Mouse (Mus musculus) hematopoietic stem cell, adult 5-6 weeks (primary cell): ENCODE measurements at regions not wholly inside any gene's neighbourhood (a gene's known extent, or its start where the extent isn't known, plus 50 kb on each side); places are given as distances from the start of the nearest gene placed in this dataset.

Source experiments
- ATAC-seq, 2 experiments: fragments of 125-278 bp in 1 of 2; replicated peaks in 1 of 2; 2 replicates each; pipeline ENCODE4 v1.8.0; 2016 to 2017; ENCODE audit warnings: inconsistent platforms in 2 of 2, mild to moderate bottlenecking in 2 of 2, moderate number of reproducible peaks in 2 of 2, low read depth in 1 of 2, moderate TSS enrichment in 1 of 2; ENCODE audit not compliant: low FRiP score in 2 of 2, poor library complexity in 2 of 2, severe bottlenecking in 2 of 2, insufficient read depth in 1 of 2, low TSS enrichment in 1 of 2

DNA sequence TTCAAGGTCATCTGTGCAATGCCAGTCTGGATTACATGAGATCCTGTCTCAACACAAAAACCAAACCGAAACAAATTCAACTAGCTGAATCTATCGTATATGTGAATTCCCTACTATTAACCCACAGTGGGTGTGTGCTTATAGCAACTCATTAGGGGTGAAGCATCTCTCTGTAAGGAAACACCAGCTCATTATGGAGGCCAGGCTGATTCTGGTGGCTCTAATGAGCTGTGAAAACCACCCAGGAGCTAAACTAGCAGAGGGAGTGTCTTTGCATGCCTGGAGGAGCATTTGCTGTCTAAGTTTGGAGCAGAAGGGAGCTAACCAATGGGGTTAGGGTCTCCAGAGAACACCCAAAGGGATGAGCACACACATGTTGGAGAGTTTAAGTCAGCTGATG lies 54.1 kb upstream of the Adamts2 start:
- ATAC-seq = no peak

DNA sequence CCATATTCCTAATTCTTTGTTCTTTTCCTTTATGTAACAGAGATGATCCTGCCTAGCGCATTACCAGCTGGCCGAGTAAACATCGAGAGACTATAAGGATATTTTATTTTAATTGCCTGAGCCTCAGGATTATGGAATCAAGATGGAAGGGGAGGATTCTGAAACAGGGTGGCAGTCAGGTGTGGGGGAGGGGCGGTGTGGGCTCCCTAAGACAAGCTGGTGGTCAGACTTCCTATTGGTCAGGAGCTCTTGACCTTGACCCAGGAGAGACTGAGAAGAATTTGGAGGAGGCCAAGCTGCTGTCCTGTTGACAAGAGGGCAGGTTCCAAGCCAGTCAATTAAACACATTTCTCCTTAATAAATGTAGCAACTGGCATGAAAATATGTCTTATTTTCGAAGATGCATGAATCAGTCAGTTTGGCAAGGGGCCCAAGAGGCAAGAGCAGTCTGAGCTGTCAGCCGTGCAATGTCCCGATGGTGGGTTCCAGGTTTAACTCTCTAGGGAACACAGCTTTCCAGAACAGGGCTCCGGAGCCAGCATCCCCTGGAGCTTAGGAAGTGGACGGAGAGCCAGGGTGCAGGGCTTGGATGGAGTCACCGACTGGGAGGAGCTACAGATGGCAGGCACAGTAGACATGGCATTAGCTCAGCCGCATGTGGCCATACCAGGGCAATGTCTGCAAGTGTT lies 55.3 kb upstream of the Adamts2 start:
- ATAC-seq = no peak

DNA sequence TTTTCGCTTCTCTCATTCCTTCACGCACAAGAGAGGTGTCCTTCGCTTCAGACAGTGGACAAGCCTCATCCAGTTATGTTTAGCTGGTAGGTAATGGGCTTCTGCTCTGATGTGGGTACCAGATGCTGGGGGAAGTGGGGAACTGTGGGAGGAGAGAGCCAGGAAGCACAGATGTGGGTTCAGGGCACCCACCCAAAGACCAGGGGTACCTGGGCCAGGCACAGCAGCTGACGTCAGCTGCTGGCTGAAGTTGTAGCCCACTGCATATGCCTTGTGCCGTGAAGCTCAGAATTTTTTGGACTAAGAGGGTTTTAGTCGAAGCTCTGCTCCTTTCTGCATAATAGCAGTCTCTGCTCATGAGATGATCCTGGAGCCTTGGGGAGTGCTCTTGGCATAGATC lies 56.5 kb upstream of the Adamts2 start:
- no peak for ATAC-seq

DNA sequence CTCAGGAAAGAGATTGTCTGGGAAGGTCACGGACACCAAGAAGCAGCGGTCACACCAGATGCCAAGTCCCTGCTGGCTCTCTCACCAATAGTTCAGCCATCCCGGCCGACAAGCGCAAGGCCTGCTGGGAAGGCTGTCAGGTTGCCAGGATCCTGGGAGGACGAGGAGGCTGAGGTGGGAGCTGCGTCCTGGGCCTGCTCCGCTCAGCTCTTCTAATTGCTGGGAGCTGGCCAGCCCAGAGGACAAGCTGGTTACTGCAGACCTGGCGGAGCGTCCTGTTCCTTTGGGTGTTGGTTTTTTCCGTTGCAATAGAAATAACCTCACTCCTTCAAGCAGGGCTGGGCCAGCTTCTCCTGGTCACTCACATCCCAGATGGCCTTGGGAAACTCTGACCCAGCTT lies 61.7 kb upstream of the Adamts2 start:
- ATAC-seq = no peak

DNA sequence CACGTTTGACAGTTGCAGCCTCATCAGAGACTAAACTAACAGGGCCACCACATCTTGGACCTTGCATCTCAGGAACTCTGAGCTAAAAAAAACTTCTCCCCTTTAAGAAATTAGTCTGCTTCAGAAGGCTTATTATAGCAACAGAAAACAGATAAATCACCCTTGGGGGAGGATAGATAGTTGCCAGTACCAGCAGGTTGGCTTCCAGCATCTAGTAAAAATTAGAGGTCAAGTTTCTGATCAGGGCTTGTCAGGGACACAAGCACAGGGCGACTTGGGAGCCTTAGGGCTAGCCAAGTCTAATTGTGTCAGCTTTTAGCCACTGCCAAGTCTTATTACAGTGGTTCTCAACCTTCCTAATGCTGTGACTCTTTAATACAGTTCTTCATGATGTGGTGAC lies 67.6 kb upstream of the Adamts2 start:
- no peak for ATAC-seq

DNA sequence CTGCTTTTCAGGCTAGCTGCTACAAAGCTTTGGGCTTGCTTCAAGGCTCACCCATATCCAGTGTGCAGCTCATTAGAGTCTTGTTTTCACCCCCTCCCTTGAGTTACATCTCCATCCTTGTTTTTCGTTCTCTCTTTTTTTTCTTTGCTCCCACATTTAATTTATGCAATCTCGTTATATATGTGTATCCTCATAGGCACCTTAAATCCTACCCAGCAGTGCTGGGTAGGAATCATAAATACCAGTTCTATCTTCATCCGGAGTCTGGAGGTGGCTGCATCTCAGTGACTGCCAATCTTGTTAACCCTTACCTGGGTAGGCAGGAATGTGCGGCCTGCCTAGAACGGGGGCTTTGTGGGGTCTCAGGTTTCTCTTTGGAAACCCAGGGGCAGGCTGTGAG lies 74.0 kb upstream of the Adamts2 start:
- no peak for ATAC-seq

DNA sequence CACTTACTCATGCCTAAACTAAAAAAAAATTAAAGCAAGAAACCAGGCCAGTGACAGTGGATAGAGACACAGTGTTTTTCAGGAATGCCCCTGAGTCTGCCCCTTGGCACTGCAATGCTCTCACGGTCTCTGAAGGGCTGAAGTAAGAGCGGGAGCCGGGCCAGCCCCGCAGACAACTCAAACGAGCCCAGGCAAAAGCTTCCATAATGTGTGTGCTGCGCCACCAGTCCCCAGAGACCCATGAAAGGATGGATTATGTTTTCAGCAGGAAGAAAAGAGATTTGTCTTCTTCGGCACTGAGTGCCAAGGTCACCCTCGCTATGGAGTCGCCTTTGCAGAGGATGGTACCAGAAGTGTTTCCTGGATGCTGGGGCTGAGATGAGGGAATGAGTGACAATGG lies 81.7 kb upstream of the Adamts2 start:
- no peak for ATAC-seq

DNA sequence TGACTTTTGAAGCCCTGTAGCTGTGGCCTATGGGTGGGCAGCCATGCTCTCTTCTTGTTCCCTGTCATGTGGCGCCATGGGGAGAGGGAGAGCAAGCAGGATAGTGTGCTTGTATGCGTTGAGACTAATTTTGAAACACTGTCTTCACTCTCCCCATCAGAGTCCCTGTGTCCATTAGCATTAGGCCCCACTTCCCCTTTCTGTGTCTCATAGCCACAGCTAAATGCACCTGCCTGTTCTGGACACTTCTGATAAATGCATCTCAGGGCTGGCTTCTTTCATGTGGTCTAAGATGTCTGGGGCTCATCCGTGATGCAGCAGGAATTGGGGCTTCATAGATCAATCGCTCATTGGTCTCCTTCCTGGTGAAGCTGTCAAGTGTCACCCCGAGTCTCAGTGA lies 77.0 kb upstream of the Rufy1 start:
- peak; percentile 42 to 49; a peak in 2 of 4 replicates for ATAC-seq

DNA sequence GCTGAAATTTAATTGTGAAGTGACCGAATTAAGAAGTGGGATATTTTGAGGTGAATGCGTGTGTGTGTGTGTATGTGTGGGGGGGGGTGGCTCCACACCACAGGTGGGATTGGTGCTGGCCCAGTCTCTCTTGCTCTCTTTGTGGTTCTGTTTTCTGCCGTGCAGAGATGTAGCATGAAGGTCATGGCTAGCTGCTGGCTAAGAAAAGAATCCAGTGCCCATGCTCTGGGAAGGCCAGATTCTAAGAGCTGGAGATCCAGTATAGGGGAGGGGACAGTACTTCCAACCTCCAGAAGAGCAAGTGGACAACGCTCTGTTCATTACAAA lies 76.5 kb upstream of the Rufy1 start:
- no peak for ATAC-seq

DNA sequence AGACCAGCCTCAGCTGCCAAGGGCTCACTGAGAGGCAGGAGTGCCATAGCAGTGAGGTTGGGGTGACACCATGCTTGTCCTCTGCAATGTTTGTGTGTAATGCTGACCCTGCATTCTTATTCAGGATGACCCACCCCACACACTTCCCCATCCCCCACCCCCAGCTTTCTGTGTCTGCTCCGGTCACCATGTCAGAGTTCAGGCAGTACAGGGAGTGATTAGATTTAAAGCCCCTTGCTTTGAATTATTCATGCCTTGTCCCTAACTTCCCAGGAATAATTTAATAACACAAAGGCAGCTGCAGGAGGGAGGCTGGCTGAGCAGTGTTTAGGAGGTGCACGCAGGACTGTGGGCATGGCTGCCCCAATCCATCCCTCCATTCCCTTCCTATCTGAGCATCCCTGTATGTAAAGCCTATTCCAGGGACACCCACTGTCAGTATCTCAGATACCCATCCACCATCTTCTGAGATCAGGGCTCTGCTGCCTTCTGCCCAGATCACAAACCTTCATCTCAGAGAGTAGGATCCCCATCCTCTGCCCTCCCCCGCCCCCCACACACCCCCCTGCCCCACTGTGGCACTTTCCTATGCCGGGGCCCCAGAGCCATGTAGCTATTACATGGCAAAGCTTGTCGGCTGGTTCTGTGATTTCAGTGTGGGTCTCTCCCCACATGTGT lies 76.0 kb upstream of the Rufy1 start:
- ATAC-seq = no peak

DNA sequence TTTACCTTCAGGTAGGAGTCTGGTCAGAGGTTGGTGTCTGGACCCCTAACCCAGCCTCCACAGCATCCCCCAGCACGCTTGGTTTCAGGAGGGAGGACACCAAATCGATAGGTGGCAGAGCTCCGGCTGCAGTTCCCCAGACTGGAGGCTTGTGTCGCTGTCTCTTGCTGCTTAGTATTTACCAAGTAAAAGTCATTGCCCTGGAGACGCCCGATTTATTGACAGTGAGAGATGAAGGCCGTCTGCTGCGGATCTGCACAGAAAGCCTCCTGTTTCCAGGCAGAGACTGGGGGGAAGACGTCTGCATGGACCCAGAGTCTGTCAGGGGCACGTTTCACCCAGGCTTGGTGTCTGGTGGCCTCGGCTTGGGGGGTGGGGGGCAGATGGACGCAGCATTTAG lies 70.4 kb upstream of the Rufy1 start:
- ATAC-seq = no peak

DNA sequence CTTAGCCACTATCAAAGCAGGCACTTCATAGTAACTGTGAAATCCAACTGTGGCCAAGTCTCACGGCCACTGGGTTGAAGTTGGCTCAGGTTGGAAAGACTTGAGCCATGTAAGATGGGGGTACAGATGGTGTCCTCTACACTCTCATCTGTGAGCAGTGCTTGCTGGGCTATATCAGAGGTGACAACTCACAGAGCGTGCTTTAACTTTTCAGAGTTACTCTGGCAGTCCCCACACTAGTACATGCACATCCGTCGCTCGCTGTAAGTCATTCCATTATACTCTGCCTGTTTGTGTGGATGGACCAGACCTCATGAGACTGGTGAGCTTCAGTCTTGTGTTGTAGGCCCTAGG lies 62.2 kb upstream of the Rufy1 start:
- no peak for ATAC-seq

DNA sequence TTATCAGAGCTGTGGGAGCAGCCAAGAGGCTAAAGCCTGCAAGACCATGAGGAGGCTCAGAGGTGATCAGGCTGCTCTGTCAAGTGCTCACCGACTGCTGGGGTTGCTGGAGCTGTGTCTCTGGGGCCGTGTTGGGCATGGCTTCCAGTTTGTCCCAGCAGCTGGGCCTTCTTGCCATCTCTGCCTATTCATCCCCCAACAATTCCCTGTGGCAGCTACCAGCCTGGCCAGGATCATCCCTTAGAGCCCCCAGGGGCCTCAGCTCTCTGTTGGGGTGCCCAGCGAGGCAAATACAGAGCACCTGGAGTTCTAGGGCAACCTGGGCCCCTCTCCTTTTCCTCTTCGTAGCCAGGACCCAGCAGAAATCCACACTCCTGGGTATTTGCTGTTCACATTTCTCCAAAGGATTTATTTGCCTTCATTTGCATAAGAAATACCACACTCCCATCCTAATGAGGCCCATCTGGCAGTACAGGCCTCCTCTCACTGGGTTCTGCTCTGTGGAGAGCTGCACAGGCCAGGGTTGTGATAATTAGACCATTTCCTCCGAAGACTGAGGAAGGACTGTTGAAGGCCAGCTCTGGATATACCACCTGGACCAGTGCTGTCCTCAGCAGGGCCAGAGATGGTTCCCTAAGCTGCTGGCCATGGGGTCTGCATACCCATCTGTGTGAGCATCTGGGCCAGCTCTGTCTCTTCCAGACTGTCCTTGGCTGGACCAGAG lies 61.6 kb upstream of the Rufy1 start:
- no peak for ATAC-seq

DNA sequence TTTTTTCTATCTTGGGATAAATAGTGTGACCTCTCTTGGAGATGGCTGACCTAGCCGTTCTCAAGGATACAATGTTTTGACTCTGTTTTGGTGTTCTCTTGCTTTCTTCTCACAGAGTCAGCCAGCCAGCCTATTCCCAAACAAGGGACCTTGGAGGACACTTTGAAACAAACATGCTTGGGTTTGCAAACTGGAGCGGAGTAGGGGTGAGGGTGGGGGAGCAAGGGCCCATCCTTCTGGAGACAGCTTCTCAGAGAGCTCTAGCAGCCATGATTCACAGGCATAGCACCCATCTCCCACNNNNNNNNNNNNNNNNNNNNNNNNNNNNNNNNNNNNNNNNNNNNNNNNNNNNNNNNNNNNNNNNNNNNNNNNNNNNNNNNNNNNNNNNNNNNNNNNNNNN lies 52.9 kb upstream of the Rufy1 start:
- ATAC-seq = no peak

DNA sequence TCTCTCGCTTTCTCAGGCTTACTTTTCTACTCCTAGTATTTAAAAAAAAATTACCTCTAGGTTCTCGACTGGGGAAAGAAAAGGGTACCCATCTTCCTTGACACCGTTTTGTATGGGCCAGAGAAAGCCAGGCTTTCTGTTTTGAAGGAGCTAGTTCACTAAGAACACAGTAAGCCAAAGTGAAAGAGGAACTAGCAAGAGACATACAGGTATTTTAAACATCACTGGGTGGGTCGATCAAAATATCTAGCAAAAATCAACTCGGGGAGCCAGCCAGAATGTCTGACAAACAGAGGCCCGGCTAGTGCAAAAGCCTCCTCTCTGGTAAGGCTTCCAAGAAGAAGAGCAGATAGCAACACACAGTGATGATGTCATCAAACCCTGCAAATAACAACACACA lies 52.2 kb upstream of the Rufy1 start:
- ATAC-seq = no peak

DNA sequence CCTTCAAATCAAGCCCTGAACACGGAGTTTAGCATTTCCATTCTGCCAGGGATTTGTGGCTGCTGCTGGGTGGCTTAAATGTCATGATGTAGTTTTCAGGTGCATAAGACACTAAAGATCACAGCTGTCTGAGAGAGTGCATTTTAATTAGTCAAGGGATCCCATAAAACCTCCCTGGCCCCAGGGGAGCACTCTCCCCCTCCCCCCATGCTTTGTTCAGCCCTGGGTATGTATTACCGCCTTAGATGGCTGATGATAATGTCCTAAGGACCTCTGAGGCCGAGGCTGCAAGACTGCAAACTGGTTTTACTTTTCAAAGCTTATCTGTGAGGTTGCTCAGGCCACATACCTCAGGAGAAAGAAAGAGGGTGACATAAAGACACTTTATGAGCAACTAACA lies 51.7 kb upstream of the Rufy1 start:
- no peak for ATAC-seq
